Mouse (Mus musculus) inflammation-experienced regulatory T-cells, adult 16 weeks (primary cell): ENCODE measurements around the gene Slc9a9. TPM values are rescaled to one million over a fixed set of nuclear protein-coding genes. Genes with fewer than 3 reads are reported as not detected.

Source experiments
- polyA plus RNA-seq: library from polyadenylated mRNA; unstranded; fragments of 100-300 nt; shearing (Covaris generic); gene quantifications from one replicate; pipeline ENCODE4 v1.2.1, GENCODE M21; 2017

Gene Slc9a9
- 77.8 TPM for polyA plus RNA-seq

GRCm38 (mm10) chr9:94669791-94670577, at the start of gene Slc9a9:
Gene Slc9a9, plus strand, starts transcription at chr9:94669909.

Other genes starting within 250 kb of the Slc9a9 start
- 1.2 TPM for gene 1190002N15Rik, start 131.8 kb upstream of the Slc9a9 start, polyA plus RNA-seq